Mouse (Mus musculus) heart, adult 18-20 months (tissue): Measurements from ENCODE around the gene Rpl29. TPM values are rescaled to one million over a fixed set of nuclear protein-coding genes. Genes with fewer than 3 reads are reported as not detected.

ENCODE experiments used
- DNase-seq, 2 experiments: peaks; one replicate each; pipeline ENCODE4 v3.0.0; 2021 to 2022; ENCODE audit warnings: mixed read lengths in 1 of 2
- total RNA-seq, 2 experiments: library from RNA; stranded (reverse); gene quantifications; 2 replicates each; pipeline ENCODE4 v1.2.3; 2021

Gene Rpl29
- total RNA-seq, 2 experiments from 2014 or later: 272 to 273 TPM

GRCm38 (mm10) chr9:106454888-106455681, 25.8 kb downstream of the Rpl29 start:
- DNase-seq: no peak

DNA sequence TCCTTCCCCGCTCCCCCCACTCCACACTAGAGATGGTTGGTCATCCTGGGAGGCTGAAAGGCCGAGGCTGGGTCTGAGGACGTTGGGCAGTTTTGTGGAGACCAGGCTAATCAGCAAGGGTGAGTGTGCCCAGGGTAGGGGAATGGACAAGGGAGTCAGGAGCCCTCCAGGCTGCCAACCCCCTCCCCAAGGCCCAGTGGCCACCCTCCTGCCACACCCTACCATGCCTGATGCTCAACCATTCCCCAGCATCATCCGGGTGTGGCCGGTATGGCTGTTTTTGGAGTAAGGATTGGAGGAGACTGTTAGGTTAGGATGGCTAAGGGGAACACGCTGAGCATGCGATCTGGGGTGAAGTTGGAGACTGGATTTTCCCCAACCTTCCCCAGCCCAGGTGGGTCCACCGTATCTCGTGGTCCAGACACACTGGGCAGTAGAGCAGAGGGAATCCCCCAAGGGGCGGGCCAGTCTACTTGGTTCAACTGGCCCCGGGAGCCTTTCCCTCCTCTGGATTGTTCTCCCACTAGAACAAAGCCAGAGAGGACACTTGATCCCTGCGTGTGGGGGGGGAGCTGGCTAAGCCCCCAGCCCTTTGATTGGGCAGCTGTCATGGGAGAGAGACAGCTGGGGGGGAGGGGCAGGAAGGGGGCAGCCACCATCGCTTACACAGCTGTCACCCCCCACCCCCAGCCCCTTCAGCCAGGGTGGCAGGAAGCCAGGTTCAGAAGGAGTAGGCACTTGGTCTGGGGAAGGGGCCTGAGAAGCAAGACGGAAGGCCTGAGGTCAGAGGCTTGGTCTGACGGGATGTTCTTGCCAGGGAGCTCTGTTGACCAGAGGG, 27.3 kb downstream of the Rpl29 start:
- no peak for DNase-seq

GRCm38 (mm10) chr9:106457163-106457559, 27.9 kb downstream of the Rpl29 start:
- no peak for DNase-seq

- peak; percentile 58 to 77 for DNase-seq
These were observed 28.7 kb downstream of the Rpl29 start for GRCm38 (mm10) chr9:106457920-106458319.

- DNase-seq: no peak
These were observed 30.7 kb downstream of the Rpl29 start for GRCm38 (mm10) chr9:106459946-106460345.

DNA sequence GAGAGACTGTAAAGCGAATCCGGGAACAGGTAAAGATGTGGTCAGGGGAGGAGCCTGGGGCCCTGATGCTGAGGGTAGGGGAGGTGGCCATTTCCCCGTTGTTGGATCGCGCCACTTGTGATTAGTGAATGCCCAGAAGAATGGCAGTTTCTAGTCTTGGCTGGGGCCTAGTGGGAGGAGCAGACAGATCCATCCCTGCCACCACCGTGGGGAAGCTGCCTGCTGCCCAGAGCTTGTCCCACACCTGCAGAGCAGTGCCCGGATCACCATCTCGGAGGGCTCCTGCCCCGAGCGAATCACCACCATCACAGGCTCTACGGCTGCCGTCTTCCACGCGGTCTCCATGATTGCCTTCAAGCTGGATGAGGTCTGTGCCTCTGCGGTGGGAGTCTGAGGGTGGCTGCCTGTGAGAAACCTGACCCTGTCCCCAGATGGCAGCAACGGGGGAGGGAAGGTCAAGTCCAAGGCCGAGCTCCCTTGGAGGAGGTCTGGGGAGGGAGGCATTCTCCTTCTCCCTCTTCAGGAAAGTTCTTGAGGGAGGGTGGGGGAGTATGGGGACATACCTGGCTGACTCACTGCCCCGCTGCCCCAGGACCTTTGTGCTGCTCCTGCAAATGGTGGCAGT, 31.3 kb downstream of the Rpl29 start:
- DNase-seq: no peak

DNA sequence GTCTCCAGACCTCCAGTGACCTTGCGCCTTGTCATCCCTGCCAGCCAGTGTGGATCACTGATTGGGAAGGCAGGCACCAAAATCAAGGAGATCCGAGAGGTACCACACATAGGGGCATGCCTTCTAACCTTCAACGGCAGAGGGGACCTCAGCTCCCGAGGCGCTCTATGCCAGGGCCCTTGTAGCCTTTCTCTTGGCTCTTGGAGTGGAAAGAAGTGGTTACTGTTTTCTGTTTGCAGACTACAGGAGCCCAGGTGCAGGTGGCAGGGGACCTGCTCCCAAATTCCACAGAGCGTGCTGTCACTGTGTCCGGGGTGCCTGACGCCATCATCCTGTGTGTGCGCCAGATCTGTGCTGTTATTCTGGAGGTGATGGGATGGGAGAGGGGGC, 31.8 kb downstream of the Rpl29 start:
- DNase-seq: no peak

DNA sequence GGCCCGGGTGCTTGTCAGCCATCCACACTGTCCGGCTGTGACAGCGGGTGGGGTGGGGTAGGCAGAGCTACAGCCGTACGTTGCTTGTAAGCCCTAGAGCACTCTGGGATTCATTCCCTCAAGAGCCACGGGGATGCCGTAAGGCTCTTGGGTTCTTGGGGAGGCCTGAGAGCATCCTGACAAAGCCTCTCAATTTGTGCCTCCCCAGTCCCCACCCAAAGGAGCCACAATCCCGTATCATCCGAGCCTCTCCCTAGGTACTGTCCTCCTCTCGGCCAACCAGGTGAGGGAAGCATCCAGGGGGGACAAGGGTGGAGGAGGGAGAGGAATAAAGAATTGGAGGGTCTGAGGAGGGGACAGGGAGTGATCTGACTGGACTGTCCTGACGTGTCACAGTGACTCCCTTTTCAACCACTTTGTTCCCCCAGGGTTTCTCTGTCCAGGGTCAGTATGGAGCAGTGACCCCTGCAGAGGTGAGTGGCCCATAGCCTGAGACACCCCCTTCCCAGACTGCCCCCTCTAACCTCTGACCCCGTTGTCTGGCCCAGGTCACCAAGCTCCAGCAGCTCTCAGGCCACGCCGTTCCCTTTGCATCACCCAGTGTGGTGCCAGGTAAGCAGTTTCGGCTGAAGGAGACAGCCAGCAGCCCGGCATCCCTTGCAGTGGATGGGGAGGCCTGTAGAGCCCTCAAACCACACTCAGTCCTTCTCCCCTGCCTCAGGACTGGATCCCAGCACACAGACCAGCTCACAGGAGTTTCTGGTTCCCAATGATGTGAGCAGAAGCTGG, 32.6 kb downstream of the Rpl29 start:
- DNase-seq: no peak

- no peak for DNase-seq
These were observed 33.2 kb downstream of the Rpl29 start for GRCm38 (mm10) chr9:106462430-106462800.

DNA sequence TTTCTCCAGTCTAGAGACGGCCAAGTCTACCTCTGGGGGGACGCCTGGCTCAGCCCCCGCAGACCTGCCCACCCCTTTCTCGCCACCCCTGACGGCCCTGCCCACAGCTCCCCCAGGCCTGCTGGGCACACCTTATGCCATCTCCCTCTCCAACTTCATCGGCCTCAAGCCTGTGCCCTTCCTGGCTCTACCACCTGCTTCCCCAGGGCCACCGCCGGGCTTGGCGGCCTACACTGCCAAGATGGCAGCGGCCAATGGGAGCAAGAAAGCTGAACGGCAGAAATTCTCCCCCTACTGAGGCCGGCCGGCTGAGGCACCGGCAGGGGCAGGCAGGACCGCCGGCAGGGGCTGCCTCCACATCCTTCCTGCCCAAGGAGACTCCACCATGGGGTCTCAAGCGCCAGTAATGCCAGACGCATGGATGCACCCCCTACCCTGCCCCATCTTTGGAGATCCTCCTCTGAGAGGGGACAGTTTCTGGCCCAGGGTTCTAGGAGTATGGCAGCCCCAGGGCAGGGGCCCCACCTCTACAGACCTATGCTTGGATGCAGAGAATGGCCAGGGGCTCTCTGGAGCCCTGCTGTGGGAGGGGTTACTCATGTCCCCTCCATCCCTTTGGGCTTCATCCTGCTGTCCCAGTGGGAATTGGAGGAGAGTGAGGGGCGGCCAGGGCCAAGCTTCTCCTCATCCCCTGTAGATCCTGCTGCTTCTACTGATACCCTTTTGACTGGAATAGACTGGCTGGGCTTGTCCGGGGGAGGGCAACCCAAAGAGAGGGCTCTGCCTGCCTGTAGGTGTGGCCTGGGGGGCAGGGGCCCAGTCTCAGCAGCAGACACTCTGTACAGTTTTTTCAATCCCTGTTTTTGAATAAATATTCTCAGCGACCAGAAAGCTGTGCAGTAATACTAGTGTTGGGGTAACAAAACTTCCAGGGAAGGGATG, 34.1 kb downstream of the Rpl29 start:
- no peak for DNase-seq

GRCm38 (mm10) chr9:106464751-106465541, 35.7 kb downstream of the Rpl29 start:
- peak; percentile 64 to 65 for DNase-seq

DNA sequence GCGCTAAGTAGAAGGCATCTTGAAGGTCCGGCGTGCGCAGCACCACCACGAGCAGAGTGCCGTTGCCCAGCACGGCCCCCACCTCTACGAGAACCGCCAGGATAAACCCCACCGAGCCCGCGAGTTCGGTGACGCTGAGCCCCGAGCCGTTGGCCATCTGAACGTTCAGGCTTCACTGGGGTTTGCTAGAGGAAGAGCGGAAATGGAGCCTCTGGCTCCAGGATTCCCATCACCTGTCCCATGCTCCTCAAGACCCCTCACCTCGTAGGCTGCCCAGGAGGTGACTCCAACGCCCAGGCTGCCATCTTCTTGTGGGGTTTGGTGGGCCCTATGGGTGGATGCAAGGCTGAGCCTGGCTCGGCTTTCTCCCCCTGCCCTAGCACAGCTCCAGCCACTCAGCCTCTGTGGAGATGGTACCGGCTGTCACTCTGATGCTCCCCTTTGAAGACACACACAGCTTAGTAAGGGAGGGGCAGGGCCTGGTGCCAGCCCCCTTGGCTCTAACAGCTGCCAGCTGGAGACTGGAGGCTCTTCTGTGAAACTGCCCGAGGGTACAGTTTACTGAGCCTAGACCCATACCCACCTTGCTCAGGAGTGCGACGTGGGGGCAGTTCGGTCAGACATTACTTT, 36.4 kb downstream of the Rpl29 start, which contains the start of gene Gpr62:
Gpr62 (minus strand) TSS at position 368 of the 630 bp plus-strand sequence.
- no peak for DNase-seq

GRCm38 (mm10) chr9:106466721-106467120, 37.5 kb downstream of the Rpl29 start:
- DNase-seq: no peak

GRCm38 (mm10) chr9:106467746-106468145, 38.5 kb downstream of the Rpl29 start:
- DNase-seq: no peak

DNA sequence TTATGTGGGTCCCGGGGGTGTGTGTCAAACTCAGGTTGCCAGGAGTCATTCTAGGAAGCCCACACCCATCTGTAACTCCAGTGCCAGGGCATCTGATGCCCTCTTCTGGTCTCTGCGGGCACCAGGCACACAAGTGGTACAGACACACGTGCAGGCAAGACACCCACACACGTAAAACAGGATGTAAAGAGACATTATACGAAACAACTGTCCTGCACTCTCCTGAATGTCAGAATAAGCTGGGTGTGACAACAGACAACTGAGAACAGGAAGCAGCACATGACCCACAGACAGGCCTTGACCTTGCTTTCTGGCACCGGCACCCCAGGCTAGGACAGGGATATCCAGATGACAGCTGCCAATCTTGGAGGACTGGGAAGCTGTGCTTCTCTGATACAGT, 40.1 kb downstream of the Rpl29 start:
- DNase-seq: no peak

DNA sequence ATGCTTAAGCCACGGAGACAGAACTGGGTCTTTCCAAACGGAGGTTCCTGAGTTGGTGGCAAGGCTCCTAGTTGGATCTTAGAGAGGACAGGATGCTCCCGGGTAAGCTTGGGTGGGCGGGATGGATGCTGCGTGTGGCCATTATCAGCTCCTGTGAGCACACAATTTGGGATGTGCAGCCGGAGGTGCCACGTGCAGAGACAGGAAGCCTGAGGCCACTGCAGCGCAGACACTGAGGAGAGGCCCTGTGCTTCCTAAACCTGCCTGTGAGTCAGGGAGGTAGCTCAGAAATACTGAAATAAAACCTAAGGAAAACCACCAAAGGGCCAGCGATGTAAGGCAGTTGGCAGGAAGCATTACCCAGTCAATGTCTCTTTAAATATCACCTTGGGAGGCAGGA, 40.5 kb downstream of the Rpl29 start:
- no peak for DNase-seq

DNA sequence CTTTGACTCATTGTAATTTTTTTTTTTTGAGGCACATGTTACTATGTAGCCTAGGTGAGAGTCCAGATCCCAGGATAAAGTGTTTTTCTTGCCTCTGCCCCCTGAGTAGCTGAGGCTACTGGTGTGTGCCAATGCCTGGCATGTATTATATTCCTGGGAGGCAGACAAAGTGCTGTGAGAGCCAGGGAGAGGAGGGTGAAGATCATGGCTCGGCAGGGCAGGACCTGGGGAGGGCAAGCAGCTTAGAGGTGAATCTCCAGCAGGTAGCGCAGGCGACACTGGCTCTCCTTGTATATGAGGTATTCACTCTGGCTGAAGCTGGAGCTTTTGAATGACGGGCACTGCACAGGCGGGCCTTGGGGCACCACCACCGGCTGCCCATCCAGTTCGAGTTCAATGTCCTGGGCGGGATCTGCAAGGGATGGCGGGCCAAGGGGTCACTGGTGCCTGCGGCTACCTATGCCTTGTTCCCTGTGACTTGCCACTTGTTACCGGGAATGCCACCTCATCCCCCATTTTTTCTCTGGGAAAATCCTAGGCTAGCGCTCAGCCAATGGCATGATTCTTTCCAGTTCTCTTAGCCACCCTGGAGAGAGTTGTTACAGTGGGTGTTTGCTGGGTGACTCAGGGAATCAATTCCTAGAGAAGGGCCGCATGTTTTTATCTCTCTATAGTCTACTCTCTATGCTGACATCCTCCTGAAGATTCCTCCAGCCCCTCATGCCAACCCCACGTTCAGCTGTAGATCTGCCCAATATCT, 41.9 kb downstream of the Rpl29 start:
- no peak for DNase-seq

- DNase-seq: peak; percentile 79 to 90
These were observed 42.6 kb downstream of the Rpl29 start for GRCm38 (mm10) chr9:106471892-106472291.

- DNase-seq: peak in 1 of 2 experiments; percentile 53
These were observed 43.1 kb downstream of the Rpl29 start for GRCm38 (mm10) chr9:106472321-106472720.
